Mouse (Mus musculus) kidney, adult 2 months (tissue): ENCODE data around the gene Chmp5. TPM values are rescaled to one million over a fixed set of nuclear protein-coding genes. Genes with fewer than 3 reads are reported as not detected.
A peak's percentile ranks its signal among the peaks of the same experiment; 100 is the strongest.

Experiments used
- DNase-seq: peaks from one replicate; pipeline ENCODE4 v3.0.0; 2021
- H3K27ac ChIP-seq: fragments of 200-500 bp; 2 replicates; pipeline ENCODE4 v1.5.1; 2012; ENCODE audit warnings: low read depth, low read length, control low read depth, inconsistent platforms; ENCODE audit not compliant: insufficient read depth
- H3K27me3 ChIP-seq: fragments of 200-500 bp; replicated peaks from 2 replicates; pipeline ENCODE4 v1.6.1; 2012; ENCODE audit warnings: mild to moderate bottlenecking, moderate library complexity, low read length, inconsistent platforms; ENCODE audit not compliant: control insufficient read depth, insufficient read depth
- H3K36me3 ChIP-seq: fragments of 200-500 bp; 2 replicates; pipeline ENCODE4 v1.6.1; 2012; ENCODE audit warnings: mild to moderate bottlenecking, moderate library complexity, low read length, inconsistent platforms; ENCODE audit not compliant: control insufficient read depth, insufficient read depth
- H3K4me1 ChIP-seq: fragments of 200-500 bp; 2 replicates; pipeline ENCODE4 v1.6.1; 2011; ENCODE audit warnings: low read length; ENCODE audit not compliant: control insufficient read depth, insufficient read depth
- H3K4me3 ChIP-seq: fragments of 200-500 bp; 2 replicates; pipeline ENCODE4 v1.5.1; 2011; ENCODE audit warnings: mild to moderate bottlenecking, low read depth, low read length, control low read depth; ENCODE audit not compliant: insufficient read depth
- CTCF ChIP-seq: fragments of 200-500 bp; conservative IDR thresholded peaks from 2 replicates; pipeline ENCODE4 v1.5.1; 2011; ENCODE audit warnings: low read depth, mild to moderate bottlenecking, control low read depth, low read length, moderate library complexity, mixed read lengths; ENCODE audit not compliant: insufficient read depth, insufficient read length
- POLR2A ChIP-seq: fragments of 200-500 bp; IDR thresholded peaks from one replicate; pipeline ENCODE4 v1.6.1; 2011; ENCODE audit warnings: low read depth, low read length, control low read depth
- WGBS: fragments of 180-500 bp; shearing (Covaris S2); methylation state at CpG from one replicate; pipeline ENCODE4 v1.1.7; 2018; 5-methylcytosine and 5-hydroxymethylcytosine counted together
- polyA plus RNA-seq: library from polyadenylated mRNA; depleted of rRNA; stranded (reverse); fragments of >200 nt; gene quantifications from 2 replicates; pipeline ENCODE4 v1.2.3, GENCODE M21; 2012

Chmp5 gene
- polyA plus RNA-seq, 1 experiment, result 41.9 TPM

DNA sequence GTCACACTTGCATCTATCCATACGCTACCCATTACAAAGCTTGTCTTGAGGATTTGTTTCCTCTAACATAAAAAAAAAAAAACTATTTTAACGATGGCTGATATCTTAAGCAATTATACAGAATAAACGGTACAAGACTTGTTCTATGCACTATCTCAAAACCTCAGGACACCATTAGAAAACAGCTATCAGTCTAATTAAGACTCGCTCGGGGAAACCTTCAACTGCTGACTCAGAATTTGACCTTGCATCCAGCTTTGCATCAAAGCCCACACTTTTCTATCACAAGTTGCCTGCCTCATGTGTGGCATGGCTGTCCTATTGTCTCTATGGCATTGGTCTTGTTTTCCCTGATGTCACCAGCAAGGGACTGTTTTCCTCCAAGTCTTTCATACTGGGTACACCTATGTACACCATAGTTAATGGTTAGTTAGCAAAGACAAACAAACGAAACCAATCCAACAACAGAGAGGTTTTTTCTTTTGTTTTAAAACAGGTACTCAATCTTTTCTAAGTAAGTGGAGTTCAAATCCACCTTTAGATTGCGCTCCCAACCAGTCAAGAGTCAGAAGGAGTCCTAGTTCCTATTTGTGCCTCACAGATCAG, 1.6 kb upstream of the Chmp5 start:
- Histone ChIP-seq H3K4me3 (peak overlapping the region; percentile 61; the same call in 1 of the 2 replicates), H3K27ac (no peak overlapping the region)
- 66% methylated on average over 7 of the region's 7 CpGs for WGBS

DNA sequence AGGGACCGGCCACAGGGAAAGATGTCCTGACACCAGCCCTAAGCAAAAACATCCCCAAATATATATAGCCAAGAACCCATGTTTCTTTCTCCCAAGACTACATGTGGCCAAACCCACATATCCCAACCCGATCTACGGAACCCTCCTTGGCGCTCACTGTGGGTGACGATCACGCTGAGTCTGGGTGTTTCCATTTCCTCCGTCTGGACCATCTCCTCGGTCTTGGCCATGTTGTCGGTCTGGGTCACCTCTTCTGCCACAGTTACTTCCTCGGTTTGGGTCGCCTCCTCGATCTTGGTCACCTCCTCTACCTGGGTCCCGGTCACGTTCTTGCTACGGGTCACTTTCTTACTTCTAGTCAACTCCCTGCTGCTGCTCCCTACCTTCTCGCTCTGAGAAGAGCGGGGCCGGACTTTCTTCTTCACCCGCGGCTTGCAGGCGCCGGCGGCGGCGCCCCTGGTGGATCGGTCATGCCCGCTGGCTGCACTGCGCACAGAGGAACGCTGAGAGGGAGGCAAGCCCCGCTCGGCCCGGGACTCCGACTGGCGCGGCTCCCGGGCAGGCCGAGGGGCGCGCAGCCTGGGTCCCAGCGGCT, 545 bp upstream of the Chmp5 start:
- under 1% methylated on average over 40 of the region's 40 CpGs for WGBS
- no peaks in the 10 kb centered on the region for H3K27me3 ChIP-seq
- H3K4me1 ChIP-seq, result peaks cover 2% of the 10 kb centered on the region; the same call in 1 of the 2 replicates
- H3K36me3 ChIP-seq, result peaks cover 2% of the 10 kb centered on the region; the same call in 1 of the 2 replicates
- H3K4me3 ChIP-seq, result peak overlapping the region; percentile 61
- TF ChIP-seq POLR2A (no peak), CTCF (no peak)
- no peak for DNase-seq
- H3K27ac ChIP-seq, result peak overlapping the region; percentile 52

More for the DNA sequence above, 1.6 kb upstream of the Chmp5 start:
- TF ChIP-seq POLR2A, result no peak
- no peak for TF ChIP-seq CTCF
- H3K36me3 ChIP-seq, result peaks cover 2% of the 10 kb centered on the region; the same call in 1 of the 2 replicates
- H3K4me1 ChIP-seq, result peaks cover 2% of the 10 kb centered on the region; the same call in 1 of the 2 replicates
- no peak for DNase-seq
- H3K27me3 ChIP-seq, result no peaks in the 10 kb centered on the region

DNA sequence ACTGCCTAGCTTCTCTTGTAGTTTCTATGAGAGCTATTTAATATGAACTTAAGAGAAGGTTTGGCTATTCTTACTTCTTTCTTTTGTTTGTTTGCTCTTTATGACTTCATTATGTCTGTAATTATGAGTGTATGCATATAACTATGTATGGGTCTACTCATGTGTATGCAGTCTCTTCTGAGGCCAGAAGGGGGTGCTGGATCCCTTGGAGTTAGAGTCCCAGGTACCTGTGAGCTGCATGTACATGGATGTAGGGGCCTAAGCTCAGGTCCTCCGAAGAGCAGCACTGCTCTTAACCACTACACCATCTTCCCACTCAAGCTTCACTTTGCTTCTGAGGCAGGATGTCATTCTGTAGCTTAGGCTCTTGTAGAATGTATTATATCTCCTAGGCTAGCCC, 5.3 kb downstream of the Chmp5 start:
- peak; percentile 57 for DNase-seq
- no peaks in the 10 kb centered on the region; the same call in 1 of the 2 replicates for H3K4me1 ChIP-seq
- no peak overlapping the region for H3K27ac ChIP-seq
- TF ChIP-seq CTCF (peak; percentile 63), POLR2A (no peak)
- H3K27me3 ChIP-seq, result no peaks in the 10 kb centered on the region
- 82% methylated on average over 1 of the region's 1 CpGs for WGBS
- H3K4me3 ChIP-seq, result no peak overlapping the region
- H3K36me3 ChIP-seq, result no peaks in the 10 kb centered on the region; the same call in 1 of the 2 replicates

DNA sequence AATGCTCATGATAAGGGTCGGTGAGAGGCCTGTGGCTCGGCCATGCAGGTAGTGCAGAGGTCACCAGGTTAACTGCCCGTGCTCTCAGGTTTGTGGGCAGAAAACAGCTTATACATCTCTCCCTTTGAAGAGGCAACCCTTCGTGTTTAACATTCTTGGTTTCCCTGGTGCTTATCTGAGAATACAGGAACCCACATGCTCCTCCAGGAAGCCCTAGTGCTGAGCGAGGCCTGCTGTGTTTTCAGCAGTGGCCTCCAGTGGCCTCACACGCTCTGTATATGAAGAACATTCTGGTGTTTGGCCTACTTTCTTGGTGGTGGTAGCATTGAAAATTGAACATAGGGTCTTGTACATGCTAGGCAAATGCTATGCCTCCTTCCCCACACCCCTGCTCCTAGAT, 7.7 kb downstream of the Chmp5 start:
- no peak for DNase-seq
- Histone ChIP-seq H3K27ac (no peak overlapping the region), H3K27me3 (no peaks in the 10 kb centered on the region), H3K36me3 (peaks cover 5% of the 10 kb centered on the region), H3K4me3 (no peak overlapping the region), H3K4me1 (no peaks in the 10 kb centered on the region)
- WGBS, result 77% methylated on average over 6 of the region's 6 CpGs
- TF ChIP-seq POLR2A, result no peak
- no peak for TF ChIP-seq CTCF

DNA sequence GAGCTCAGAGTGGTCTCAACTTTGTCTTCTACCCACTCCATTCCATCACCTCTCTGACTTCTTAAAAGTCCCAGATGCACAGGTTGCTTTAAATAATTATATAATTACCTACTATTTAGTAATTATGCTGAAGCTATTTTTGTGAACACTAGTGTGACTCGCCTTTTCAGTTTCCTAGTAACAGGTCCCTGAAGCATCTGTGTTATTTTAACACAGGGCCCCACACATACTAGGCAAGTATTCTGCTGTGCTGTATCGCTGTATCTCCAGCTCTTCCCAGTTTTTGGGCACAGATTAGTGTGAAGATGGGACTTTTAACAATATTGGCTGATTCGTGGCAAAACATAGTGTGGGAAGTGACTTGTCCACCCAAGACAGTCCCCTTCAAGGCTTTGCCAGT, 15.3 kb downstream of the Chmp5 start:
- TF ChIP-seq POLR2A (no peak), CTCF (no peak)
- H3K27ac ChIP-seq, result no peak overlapping the region
- 89% methylated on average over 3 of the region's 3 CpGs for WGBS
- H3K36me3 ChIP-seq, result peaks cover 14% of the 10 kb centered on the region
- H3K27me3 ChIP-seq, result no peaks in the 10 kb centered on the region
- DNase-seq, result no peak
- H3K4me1 ChIP-seq, result no peaks in the 10 kb centered on the region; the same call in 1 of the 2 replicates
- no peak overlapping the region for H3K4me3 ChIP-seq

DNA sequence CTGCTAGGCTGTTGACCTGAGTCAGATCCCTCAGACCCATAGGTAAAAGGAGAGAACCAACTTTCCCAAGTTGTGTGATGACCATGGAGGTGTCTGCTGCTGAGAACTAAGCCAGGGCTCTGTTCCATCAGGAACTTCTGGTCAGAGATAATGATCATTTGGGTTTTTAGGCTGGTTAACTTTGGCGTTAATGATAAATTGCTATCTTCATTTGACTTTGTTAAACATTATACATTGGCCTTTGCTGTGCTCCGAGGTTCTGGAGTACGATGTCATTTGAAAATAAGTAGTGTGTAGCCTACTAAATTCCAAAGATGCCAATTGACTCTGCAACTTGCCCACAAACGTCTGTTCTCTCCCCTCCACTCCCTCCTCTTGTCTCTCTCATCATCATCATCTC, 21.0 kb downstream of the Chmp5 start:
- H3K4me1 ChIP-seq, result peaks cover 16% of the 10 kb centered on the region
- peaks cover 2% of the 10 kb centered on the region; the same call in 1 of the 2 replicates for H3K36me3 ChIP-seq
- no peaks in the 10 kb centered on the region for H3K27me3 ChIP-seq
- peak overlapping the region; percentile 93 for H3K27ac ChIP-seq
- 28% methylated on average over 4 of the region's 4 CpGs for WGBS
- no peak for TF ChIP-seq CTCF
- TF ChIP-seq POLR2A, result no peak
- H3K4me3 ChIP-seq, result no peak overlapping the region
- DNase-seq, result peak; percentile 69
